Mouse (Mus musculus) neural tube, embryonic 11.5 days (tissue): ENCODE measurements around the gene Cops3. TPM values are rescaled to one million over a fixed set of nuclear protein-coding genes. Genes with fewer than 3 reads are reported as not detected.
A peak's percentile ranks its signal among the peaks of the same experiment; 100 is the strongest.

Experiments
- ATAC-seq: fragments of 200-750 bp; cut with Nextera tagmentation; 2 replicates; pipeline ENCODE4 v1.8.0; 2017; ENCODE audit warnings: moderate number of reproducible peaks, mild to moderate bottlenecking, moderate TSS enrichment, moderate library complexity; ENCODE audit not compliant: insufficient read depth, low FRiP score, low TSS enrichment
- DNase-seq: peaks from one replicate; pipeline ENCODE4 v3.0.0-alpha.2; 2015; ENCODE audit warnings: low spot score
- H3K27ac ChIP-seq: fragments of 300-500 bp; sonication (generic); 2 replicates; pipeline ENCODE4 v1.5.1; 2014; ENCODE audit warnings: low read depth, mild to moderate bottlenecking, low read length
- H3K27me3 ChIP-seq: fragments of 300-500 bp; sonication (generic); 2 replicates; pipeline ENCODE4 v1.6.1; 2014; ENCODE audit warnings: mild to moderate bottlenecking, low read length, mixed read lengths; ENCODE audit not compliant: control insufficient read depth, insufficient read depth
- H3K36me3 ChIP-seq: fragments of 300-500 bp; sonication (generic); 2 replicates; pipeline ENCODE4 v1.6.1; 2014; ENCODE audit warnings: mild to moderate bottlenecking, low read length, moderate library complexity, mixed read lengths; ENCODE audit not compliant: control insufficient read depth, insufficient read depth
- H3K4me1 ChIP-seq: fragments of 300-500 bp; sonication (generic); 2 replicates; pipeline ENCODE4 v1.6.1; 2014; ENCODE audit warnings: low read length, mixed read lengths; ENCODE audit not compliant: control insufficient read depth, insufficient read depth
- H3K4me2 ChIP-seq: fragments of 300-500 bp; sonication (generic); 2 replicates; pipeline ENCODE4 v1.6.1; 2014; ENCODE audit warnings: low read depth, mild to moderate bottlenecking, moderate library complexity
- H3K4me3 ChIP-seq: fragments of 300-500 bp; sonication (generic); 2 replicates; pipeline ENCODE4 v1.5.1; 2014; ENCODE audit warnings: low read depth, low read length
- H3K9ac ChIP-seq: fragments of 300-500 bp; sonication (generic); 2 replicates; pipeline ENCODE4 v1.6.1; 2014; ENCODE audit warnings: mild to moderate bottlenecking, low read length
- H3K9me3 ChIP-seq: fragments of 300-500 bp; sonication (generic); 2 replicates; pipeline ENCODE4 v1.6.1; 2016; ENCODE audit warnings: low read length; ENCODE audit not compliant: control insufficient read depth
- WGBS: fragments of 180-500 bp; shearing (Covaris S2); extraction: QIAGEN DNeasy Blood & Tissue Kit; methylation state at CpG from one replicate; pipeline ENCODE4 v1.1.7; 2014; 5-methylcytosine and 5-hydroxymethylcytosine counted together
- polyA plus RNA-seq: library from polyadenylated mRNA; unstranded; fragments of >200 nt; fragmentation: Nextera tagmentation; extraction: Ambion mirVana; gene quantifications from 2 replicates; pipeline ENCODE4 v1.2.1, GENCODE M21; 2014

Cops3 gene
- polyA plus RNA-seq, 1 experiment from 2014 or later = 247 TPM

GRCm38 (mm10) chr11:59793390-59793789 is 46.2 kb downstream of the Cops3 start:
- no peaks in the 10 kb centered on the region for H3K27me3 ChIP-seq
- no peak overlapping the region for H3K9ac ChIP-seq
- H3K9me3 ChIP-seq = no peaks in the 10 kb centered on the region
- WGBS = 93% methylated on average over 6 of the region's 6 CpGs
- no peak overlapping the region for H3K4me3 ChIP-seq
- DNase-seq (no peak), ATAC-seq (no peak)
- H3K4me1 ChIP-seq = no peaks in the 10 kb centered on the region
- H3K4me2 ChIP-seq = no peak overlapping the region
- H3K27ac ChIP-seq = no peak overlapping the region
- H3K36me3 ChIP-seq = peaks cover 25% of the 10 kb centered on the region

DNA sequence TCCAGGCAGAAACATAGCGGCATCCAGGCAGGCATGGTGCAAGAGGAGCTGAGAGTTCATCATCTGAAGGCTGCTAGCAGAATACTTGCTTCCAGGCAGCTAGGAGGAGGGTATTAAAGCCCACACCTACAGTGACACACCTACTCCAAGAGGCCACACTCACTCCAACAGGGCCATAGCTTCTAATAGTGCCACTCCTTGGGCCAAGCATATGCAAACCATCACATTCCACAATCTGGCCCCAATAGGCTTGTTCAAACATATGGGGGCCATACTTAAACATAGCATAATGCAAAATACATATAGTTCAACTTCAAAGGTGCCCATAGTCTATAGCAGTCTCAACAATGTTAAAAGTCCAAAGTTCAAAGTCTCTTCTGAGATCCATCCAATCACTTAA is 50.3 kb downstream of the Cops3 start:
- Histone ChIP-seq H3K4me3 (no peak overlapping the region), H3K4me1 (no peaks in the 10 kb centered on the region), H3K27ac (no peak overlapping the region), H3K36me3 (peaks cover 14% of the 10 kb centered on the region), H3K9me3 (no peaks in the 10 kb centered on the region), H3K9ac (no peak overlapping the region), H3K4me2 (no peak overlapping the region), H3K27me3 (0 out of 2 replicates have a peak, but pooled peaks cover 2% of the 10 kb centered on the region)
- WGBS = 86% methylated on average over 1 of the region's 1 CpGs
- ATAC-seq = no peak
- no peak for DNase-seq

GRCm38 (mm10) chr11:59787199-59787781 is 52.3 kb downstream of the Cops3 start, which contains the start of gene Pld6:
Pld6 (minus strand) TSS chr11:59787645.
- WGBS = 1% methylated on average over 48 of the region's 51 CpGs
- DNase-seq = peak; percentile 77
- H3K9me3 ChIP-seq = no peaks in the 10 kb centered on the region
- peak within 1 kb of the TSS; percentile 21 for H3K4me3 ChIP-seq
- no peak within 1 kb of the TSS for H3K27ac ChIP-seq
- 0 out of 2 replicates have a peak, but pooled peaks cover 2% of the 10 kb centered on the region for H3K27me3 ChIP-seq
- peaks cover 3% of the 10 kb centered on the region; the same call in 1 of the 2 replicates for H3K36me3 ChIP-seq
- no peaks in the 10 kb centered on the region for H3K4me1 ChIP-seq
- H3K9ac ChIP-seq = peak within 1 kb of the TSS; percentile 37
- H3K4me2 ChIP-seq = peak within 1 kb of the TSS; percentile 61
- ATAC-seq = no peak

DNA sequence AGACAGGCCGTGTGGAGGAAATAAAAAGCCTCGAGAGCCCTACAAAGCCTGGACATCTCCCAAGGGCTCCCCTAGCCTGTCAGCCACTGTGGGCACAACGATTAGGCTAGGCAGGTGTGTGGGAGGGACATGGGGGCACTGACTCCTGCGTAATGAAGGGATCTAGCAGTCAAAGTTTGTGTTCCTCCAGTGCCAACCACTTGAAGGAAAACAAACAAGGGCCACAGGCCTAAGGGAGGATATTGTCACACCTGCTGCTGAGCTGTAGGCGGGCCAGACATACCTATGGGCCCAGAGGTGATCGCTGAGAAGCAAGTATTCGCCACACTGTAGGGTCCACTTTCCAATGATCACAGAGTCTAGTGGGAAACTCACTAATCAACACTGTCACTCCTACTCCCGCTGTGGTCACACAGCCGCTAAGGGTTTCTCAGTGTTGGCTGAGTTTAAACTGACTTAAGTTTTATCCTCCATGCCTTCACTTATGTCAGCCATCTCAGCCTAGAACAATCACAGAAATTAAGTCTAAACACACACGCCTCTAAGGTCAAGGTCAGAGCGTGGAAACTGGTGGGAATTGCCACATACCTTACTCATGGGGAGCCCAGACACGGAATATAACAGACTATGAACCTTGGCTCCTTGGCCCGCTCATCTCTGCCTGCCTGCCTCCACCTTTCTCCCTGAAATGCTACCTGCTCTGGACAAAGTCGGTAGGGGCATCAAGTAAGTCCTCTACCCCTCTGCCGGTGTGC is 53.0 kb downstream of the Cops3 start:
- Histone ChIP-seq H3K36me3 (no peaks in the 10 kb centered on the region), H3K4me2 (peak overlapping the region; percentile 61), H3K9me3 (no peaks in the 10 kb centered on the region), H3K4me1 (no peaks in the 10 kb centered on the region), H3K4me3 (peak overlapping the region; percentile 21; the same call in 1 of the 2 replicates), H3K27ac (no peak overlapping the region), H3K27me3 (0 out of 2 replicates have a peak, but pooled peaks cover 2% of the 10 kb centered on the region), H3K9ac (peak overlapping the region; percentile 37; the same call in 1 of the 2 replicates)
- 59% methylated on average over 15 of the region's 15 CpGs for WGBS
- ATAC-seq (no peak; the same call in 1 of the 2 replicates), DNase-seq (no peak)

DNA sequence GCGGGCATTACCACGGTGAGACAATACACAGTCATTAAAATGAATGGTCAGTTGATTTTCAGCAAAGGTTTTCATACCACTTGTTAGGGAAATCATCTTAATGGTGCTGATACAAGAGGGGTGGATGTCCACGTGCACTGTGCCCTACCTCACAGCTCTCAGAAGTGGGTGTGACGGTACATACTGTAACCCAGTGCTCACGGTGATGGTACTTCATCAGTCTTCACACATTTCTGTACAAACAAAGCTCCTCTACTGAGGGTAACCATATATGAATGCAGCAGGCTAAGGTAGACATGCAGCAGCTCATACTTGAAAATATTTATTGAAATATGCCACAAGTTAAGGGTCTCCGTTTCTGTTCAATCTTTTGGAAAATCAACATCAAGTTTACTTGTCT is 56.0 kb downstream of the Cops3 start:
- H3K9ac ChIP-seq = no peak overlapping the region
- H3K27me3 ChIP-seq = 0 out of 2 replicates have a peak, but pooled peaks cover 2% of the 10 kb centered on the region
- no peak overlapping the region for H3K27ac ChIP-seq
- ATAC-seq (no peak), DNase-seq (no peak)
- H3K36me3 ChIP-seq = no peaks in the 10 kb centered on the region
- H3K4me3 ChIP-seq = no peak overlapping the region
- no peak overlapping the region for H3K4me2 ChIP-seq
- no peaks in the 10 kb centered on the region for H3K4me1 ChIP-seq
- no peaks in the 10 kb centered on the region for H3K9me3 ChIP-seq
- WGBS = 87% methylated on average over 6 of the region's 6 CpGs

DNA sequence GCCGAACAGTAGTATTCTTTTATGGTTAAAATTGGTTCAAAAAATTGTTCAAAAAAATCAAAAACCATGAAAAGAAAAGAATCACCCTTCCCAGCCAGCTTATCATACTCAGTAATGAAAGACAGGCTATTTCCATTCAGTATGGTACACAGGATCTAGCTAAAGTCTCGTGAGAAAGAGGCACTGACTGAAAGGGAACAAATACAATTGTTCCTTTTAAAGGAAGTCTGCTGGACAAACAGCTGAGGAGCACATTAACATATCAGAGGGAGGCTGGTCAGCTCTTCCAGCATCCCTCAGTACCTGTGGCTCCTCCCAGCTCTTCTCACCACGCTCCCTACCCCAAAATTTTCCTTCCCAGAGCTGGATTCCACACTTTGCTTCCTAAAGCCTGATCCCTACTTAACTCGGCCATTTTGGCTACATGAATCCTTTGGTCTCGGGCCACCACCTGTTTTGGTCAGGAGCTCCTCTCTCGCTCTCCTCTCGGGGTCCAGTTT is 57.5 kb downstream of the Cops3 start:
- Histone ChIP-seq H3K9ac (no peak overlapping the region), H3K27me3 (no peaks in the 10 kb centered on the region), H3K9me3 (no peaks in the 10 kb centered on the region), H3K36me3 (peaks cover 2% of the 10 kb centered on the region), H3K4me3 (no peak overlapping the region), H3K4me1 (no peaks in the 10 kb centered on the region), H3K4me2 (no peak overlapping the region), H3K27ac (no peak overlapping the region)
- DNase-seq (no peak), ATAC-seq (no peak)
- 73% methylated on average over 7 of the region's 7 CpGs for WGBS

DNA sequence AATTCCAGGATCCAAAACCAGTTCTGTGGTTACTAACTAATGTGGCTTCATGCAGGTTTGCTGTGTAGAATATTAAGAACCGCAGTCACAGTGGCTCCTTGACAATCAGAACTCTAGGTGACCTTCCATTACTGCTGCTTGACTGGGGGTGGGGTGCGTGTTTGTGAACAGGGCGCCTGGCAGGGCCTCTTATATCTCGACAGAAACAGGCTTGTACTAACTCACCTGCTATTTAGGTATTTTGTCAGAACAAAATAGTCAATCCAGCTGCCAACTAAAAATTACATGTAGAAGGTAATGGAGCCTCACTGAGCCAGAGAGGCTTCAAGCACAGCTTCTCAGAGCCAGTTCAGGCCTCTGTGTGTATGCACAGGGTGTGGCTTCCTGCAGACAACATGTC is 59.4 kb downstream of the Cops3 start:
- Histone ChIP-seq H3K27me3 (no peaks in the 10 kb centered on the region), H3K4me2 (no peak overlapping the region), H3K9ac (no peak overlapping the region), H3K4me3 (no peak overlapping the region), H3K4me1 (no peaks in the 10 kb centered on the region), H3K9me3 (no peaks in the 10 kb centered on the region), H3K36me3 (peaks cover 10% of the 10 kb centered on the region), H3K27ac (no peak overlapping the region)
- DNase-seq (no peak), ATAC-seq (no peak)
- 89% methylated on average over 4 of the region's 4 CpGs for WGBS

- H3K27me3 ChIP-seq = no peaks in the 10 kb centered on the region
- WGBS = 93% methylated on average over 4 of the region's 4 CpGs
- ATAC-seq (no peak), DNase-seq (no peak)
- no peak overlapping the region for H3K4me2 ChIP-seq
- H3K9me3 ChIP-seq = no peaks in the 10 kb centered on the region
- H3K4me3 ChIP-seq = no peak overlapping the region
- no peaks in the 10 kb centered on the region for H3K4me1 ChIP-seq
- no peak overlapping the region for H3K27ac ChIP-seq
- H3K9ac ChIP-seq = no peak overlapping the region
- H3K36me3 ChIP-seq = peaks cover 10% of the 10 kb centered on the region
Measured at GRCm38 (mm10) chr11:59779406-59779805, 60.2 kb downstream of the Cops3 start.

- Histone ChIP-seq H3K4me1 (no peaks in the 10 kb centered on the region), H3K9ac (no peak overlapping the region), H3K27ac (no peak overlapping the region), H3K27me3 (no peaks in the 10 kb centered on the region), H3K36me3 (peaks cover 10% of the 10 kb centered on the region), H3K9me3 (no peaks in the 10 kb centered on the region), H3K4me3 (no peak overlapping the region), H3K4me2 (no peak overlapping the region)
- 72% methylated on average over 1 of the region's 1 CpGs for WGBS
- no peak for ATAC-seq
- DNase-seq = no peak
Measured at GRCm38 (mm10) chr11:59778874-59779223, 60.8 kb downstream of the Cops3 start.
